Mouse (Mus musculus): ENCODE data around the gene Ccnb1ip1.

GRCm38 (mm10) chr14:50799502-50800259 is 7.9 kb downstream of the Ccnb1ip1 start:
- no peak for TF ChIP-seq CTCF (IDR thresholded peaks at IDR 0.05; ENCODE audit: borderline replicate concordance, insufficient read depth, low read length)
- TF ChIP-seq POLR2A (IDR thresholded peaks at IDR 0.05; ENCODE audit: low read depth, low read length): no peak

Data from embryonic fibroblast, embryonic 13.5 days (primary cell).